Mouse (Mus musculus) liver, postnatal 0 days (tissue): ENCODE measurements around the gene Ptprr. TPM values are rescaled to one million over a fixed set of nuclear protein-coding genes. Genes with fewer than 3 reads are reported as not detected.

Experiments
- ATAC-seq: fragments of 200-750 bp; cut with Nextera tagmentation; 2 replicates; pipeline ENCODE4 v1.8.0; 2017; ENCODE audit warnings: mild to moderate bottlenecking, moderate library complexity
- DNase-seq: peaks from one replicate; pipeline ENCODE4 v3.0.0-alpha.2; 2016
- H3K27ac ChIP-seq: fragments of 300-500 bp; sonication (generic); 2 replicates; pipeline ENCODE4 v1.5.1; 2014; ENCODE audit warnings: antibody characterized with exemption, moderate library complexity, mild to moderate bottlenecking, low read depth
- H3K27me3 ChIP-seq: fragments of 300-500 bp; sonication (generic); 2 replicates; pipeline ENCODE4 v1.6.1; 2014; ENCODE audit warnings: low read length, control low read depth, mixed read lengths; ENCODE audit not compliant: insufficient read depth
- H3K36me3 ChIP-seq: fragments of 300-500 bp; sonication (generic); replicated peaks from 2 replicates; pipeline ENCODE4 v1.6.1; 2014; ENCODE audit warnings: mild to moderate bottlenecking, control low read depth, low read length, moderate library complexity, mixed read lengths; ENCODE audit not compliant: insufficient read depth
- H3K4me1 ChIP-seq: fragments of 300-500 bp; sonication (generic); 2 replicates; pipeline ENCODE4 v1.6.1; 2014; ENCODE audit warnings: antibody characterized with exemption, mild to moderate bottlenecking, control low read depth; ENCODE audit not compliant: insufficient read depth
- H3K4me2 ChIP-seq: fragments of 300-500 bp; sonication (generic); 2 replicates; pipeline ENCODE4 v1.6.1; 2014; ENCODE audit warnings: low read depth, mild to moderate bottlenecking, low read length, moderate library complexity, mixed read lengths
- H3K4me3 ChIP-seq: fragments of 300-500 bp; sonication (generic); 2 replicates; pipeline ENCODE4 v1.5.1; 2014; ENCODE audit warnings: low read depth, low read length
- H3K9ac ChIP-seq: fragments of 300-500 bp; sonication (generic); replicated peaks from 2 replicates; pipeline ENCODE4 v1.6.1; 2014; ENCODE audit warnings: mild to moderate bottlenecking, moderate library complexity
- H3K9me3 ChIP-seq: fragments of 300-500 bp; sonication (generic); 2 replicates; pipeline ENCODE4 v1.6.1; 2016; ENCODE audit warnings: mild to moderate bottlenecking, control low read depth, low read length, mixed read lengths
- CTCF ChIP-seq: sonication (generic); IDR thresholded peaks from 2 replicates; pipeline ENCODE4 v1.5.1; 2016; ENCODE audit warnings: antibody characterized with exemption, low read depth
- EP300 ChIP-seq: IDR thresholded peaks from 2 replicates; pipeline ENCODE4 v1.6.1; 2016; ENCODE audit warnings: antibody characterized with exemption, low read depth, mild to moderate bottlenecking
- WGBS: fragments of 180-500 bp; shearing (Covaris S2); extraction: QIAGEN DNeasy Blood & Tissue Kit; methylation state at CpG from one replicate; pipeline ENCODE4 v1.1.7; 2014; ENCODE audit not compliant: insufficient replicate concordance; 5-methylcytosine and 5-hydroxymethylcytosine counted together
- polyA plus RNA-seq: library from polyadenylated mRNA; unstranded; fragments of >200 nt; fragmentation: Nextera tagmentation; extraction: Ambion mirVana; gene quantifications from 2 replicates; pipeline ENCODE4 v1.2.1, GENCODE M21; 2015

Gene Ptprr
- polyA plus RNA-seq, 1 experiment from 2014 or later = 0.35 TPM

DNA sequence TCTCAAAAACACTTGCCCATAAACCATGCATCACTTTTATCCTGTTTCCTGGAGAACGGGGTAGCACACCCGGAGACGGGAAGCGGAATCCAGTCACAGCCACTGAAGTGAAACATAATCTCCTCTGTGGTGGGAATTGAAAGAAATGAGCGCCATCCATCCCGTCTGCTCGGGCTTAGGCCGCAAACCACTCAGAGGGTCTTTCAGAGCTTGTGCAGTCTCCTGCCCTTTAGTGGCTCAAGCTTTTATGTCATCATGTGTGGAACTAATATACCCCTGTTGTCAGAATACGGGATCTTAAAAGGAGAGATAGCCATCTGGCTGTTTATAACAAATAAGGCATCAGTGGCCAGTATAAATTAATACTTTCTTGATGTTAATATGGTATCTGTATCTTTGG, 128.1 kb downstream of the Ptprr start:
- ATAC-seq = no peak
- H3K36me3 ChIP-seq = no peaks in the 10 kb centered on the region

DNA sequence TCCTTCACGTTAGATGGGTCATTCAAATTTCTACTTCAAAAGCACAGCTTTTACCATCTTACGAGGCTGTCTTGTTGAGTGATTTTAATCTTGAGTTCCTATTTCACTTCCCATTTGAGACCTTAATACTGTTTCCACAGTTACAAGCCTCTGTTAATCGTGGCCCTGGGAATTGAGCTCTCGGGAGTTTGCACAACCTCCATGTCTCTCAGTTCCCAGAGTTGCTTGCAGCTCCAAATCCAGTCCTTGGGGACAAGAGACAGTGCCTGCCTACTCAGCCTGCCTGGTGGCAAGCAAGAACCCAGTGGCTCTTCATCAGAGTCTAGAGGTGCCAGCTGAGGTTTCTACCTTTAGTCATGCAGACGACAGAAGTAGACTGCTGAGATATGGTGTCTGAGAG, 136.7 kb downstream of the Ptprr start:
- WGBS = 74% methylated on average over 5 of the region's 5 CpGs
- Histone ChIP-seq H3K36me3 (no peaks in the 10 kb centered on the region), H3K9me3 (peaks cover 6% of the 10 kb centered on the region; the same call in 1 of the 2 replicates), H3K9ac (no peak overlapping the region), H3K27ac (no peak overlapping the region), H3K4me3 (no peak overlapping the region), H3K4me1 (no peaks in the 10 kb centered on the region), H3K27me3 (no peaks in the 10 kb centered on the region), H3K4me2 (no peak overlapping the region)
- no peak for DNase-seq
- TF ChIP-seq EP300 (no peak), CTCF (no peak)
- ATAC-seq = no peak

More for the DNA sequence above, 128.1 kb downstream of the Ptprr start:
- TF ChIP-seq EP300 (no peak), CTCF (no peak)
- Histone ChIP-seq H3K9me3 (no peaks in the 10 kb centered on the region), H3K27me3 (no peaks in the 10 kb centered on the region), H3K4me3 (no peak overlapping the region), H3K27ac (no peak overlapping the region), H3K4me2 (no peak overlapping the region), H3K4me1 (no peaks in the 10 kb centered on the region), H3K9ac (no peak overlapping the region)
- no peak for DNase-seq
- WGBS = 84% methylated on average over 9 of the region's 9 CpGs

DNA sequence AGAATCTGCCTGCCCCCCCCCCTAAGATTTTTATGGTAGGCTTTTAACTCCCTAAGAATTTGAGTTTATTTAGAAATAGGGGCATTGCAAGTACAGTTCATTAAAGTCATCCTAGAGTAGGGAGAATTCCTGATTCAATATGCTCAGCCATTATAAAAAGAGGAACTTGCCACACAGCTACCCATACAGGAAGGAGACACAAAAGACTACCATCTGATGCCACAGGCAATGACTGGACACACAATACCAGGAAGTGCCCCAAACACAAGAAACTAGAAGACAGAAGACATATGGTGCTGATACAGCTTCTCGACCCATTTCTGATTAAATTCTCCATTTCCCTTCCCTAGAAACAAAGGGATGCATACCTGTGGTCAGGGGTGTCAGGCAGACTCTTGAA, 138.7 kb downstream of the Ptprr start:
- no peaks in the 10 kb centered on the region for H3K27me3 ChIP-seq

DNA sequence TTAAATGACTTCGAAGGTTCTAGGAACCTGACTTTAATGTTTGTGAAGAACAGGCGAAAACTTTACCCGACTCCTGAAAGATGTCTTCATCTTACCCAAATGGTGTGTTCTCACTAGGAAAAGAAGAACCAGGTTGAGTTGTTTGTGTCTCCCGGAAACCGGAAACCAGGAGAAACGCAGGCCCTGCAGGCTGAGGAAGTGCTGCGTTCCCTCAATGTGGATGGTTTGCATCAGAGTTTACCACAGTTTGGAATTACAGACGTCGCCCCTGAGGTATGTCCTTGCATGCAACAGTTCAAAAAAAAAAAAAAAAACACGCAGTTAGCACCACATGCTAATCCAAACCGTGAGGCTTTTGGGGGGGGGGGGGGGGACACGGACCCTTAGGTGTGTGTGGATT, 144.3 kb downstream of the Ptprr start:
- no peak for ATAC-seq
- WGBS = 67% methylated on average over 10 of the region's 12 CpGs

More for the DNA sequence above, 138.7 kb downstream of the Ptprr start:
- Histone ChIP-seq H3K4me2 (no peak overlapping the region), H3K4me3 (no peak overlapping the region), H3K9ac (no peak overlapping the region), H3K4me1 (no peaks in the 10 kb centered on the region), H3K9me3 (peaks cover 6% of the 10 kb centered on the region; the same call in 1 of the 2 replicates), H3K27ac (no peak overlapping the region), H3K36me3 (no peaks in the 10 kb centered on the region)
- TF ChIP-seq CTCF (no peak), EP300 (no peak)
- no peak for ATAC-seq
- WGBS = 43% methylated on average over 1 of the region's 1 CpGs
- DNase-seq = no peak

DNA sequence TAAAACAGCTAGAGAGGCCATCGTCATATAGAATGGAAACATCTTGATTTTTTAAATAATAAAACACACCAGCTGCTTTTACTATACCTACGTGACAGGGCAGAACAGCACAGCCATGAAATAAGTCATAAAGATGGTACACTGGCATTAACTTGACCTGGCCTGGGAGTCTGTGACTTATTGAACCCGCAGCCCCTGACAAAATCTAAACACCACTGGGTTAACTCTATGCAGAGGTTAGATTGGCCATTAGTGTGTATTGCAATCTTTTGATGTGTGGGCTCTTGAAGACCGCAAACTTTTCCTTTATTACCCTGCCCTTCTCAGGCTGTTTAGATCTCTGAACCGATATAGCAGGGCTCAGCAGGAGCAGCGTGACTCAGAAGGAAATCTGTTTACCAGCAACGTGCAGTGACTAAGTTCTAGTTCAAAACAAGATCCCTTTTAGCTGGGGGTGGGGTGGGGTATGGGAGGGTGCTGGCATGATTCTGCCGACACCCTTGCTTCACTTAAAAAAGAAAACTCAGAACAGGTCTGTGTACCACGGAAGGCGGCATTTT, 157.4 kb downstream of the Ptprr start:
- WGBS = 39% methylated on average over 10 of the region's 10 CpGs
- H3K36me3 ChIP-seq = no peaks in the 10 kb centered on the region
- no peak for DNase-seq
- 0 out of 2 replicates have a peak, but pooled peaks cover 4% of the 10 kb centered on the region for H3K4me1 ChIP-seq
- H3K27me3 ChIP-seq = no peaks in the 10 kb centered on the region
- no peak for ATAC-seq
- no peak overlapping the region for H3K9ac ChIP-seq
- TF ChIP-seq CTCF (no peak), EP300 (no peak)
- H3K4me3 ChIP-seq = no peak overlapping the region
- no peak overlapping the region for H3K4me2 ChIP-seq
- no peaks in the 10 kb centered on the region for H3K9me3 ChIP-seq
- H3K27ac ChIP-seq = no peak overlapping the region

More for the DNA sequence above, 144.3 kb downstream of the Ptprr start:
- no peak for DNase-seq
- Histone ChIP-seq H3K4me3 (no peak overlapping the region), H3K4me2 (no peak overlapping the region), H3K9ac (no peak overlapping the region), H3K9me3 (no peaks in the 10 kb centered on the region), H3K27ac (no peak overlapping the region), H3K36me3 (no peaks in the 10 kb centered on the region), H3K27me3 (no peaks in the 10 kb centered on the region), H3K4me1 (no peaks in the 10 kb centered on the region)
- TF ChIP-seq CTCF (no peak), EP300 (no peak)

DNA sequence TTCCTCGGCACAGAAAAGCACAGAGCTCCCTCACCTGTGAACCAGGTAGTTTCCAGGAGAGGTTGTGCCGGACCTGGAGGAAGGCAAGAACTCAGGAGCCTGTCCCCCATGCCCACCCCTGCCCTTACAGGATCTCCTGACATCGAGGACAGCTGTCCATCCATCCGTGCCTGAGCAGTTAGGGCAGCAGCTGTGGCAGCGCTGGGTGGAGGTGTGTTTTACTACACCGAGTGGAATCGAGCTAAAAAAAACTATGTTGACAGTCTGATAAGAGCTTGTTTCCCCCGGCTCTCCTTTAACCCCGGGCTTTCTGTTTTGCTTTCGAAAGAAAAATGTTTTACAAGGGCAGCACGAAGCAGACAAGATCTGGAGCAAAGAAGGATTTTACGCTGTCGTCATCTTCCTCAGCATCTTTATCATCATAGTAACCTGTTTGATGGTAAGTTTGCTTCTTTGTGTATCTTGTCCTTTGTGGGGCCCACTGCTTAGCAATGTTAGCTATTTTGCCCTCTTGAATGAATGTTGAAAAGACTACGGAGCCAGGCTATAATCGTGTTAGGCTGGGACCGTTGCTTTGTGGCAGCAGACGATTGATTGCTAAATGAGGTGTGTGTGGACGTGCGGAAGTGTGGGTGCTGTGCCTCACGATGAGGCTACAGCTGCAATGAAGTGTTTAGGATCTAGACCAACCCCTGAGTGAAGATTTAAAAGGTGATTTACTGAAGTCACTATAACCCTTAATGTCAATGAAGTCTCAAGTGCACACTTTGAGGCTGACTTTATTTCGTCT, 159.6 kb downstream of the Ptprr start:
- WGBS = 21% methylated on average over 21 of the region's 21 CpGs
- H3K4me2 ChIP-seq = peak overlapping the region; percentile 64
- H3K4me1 ChIP-seq = 0 out of 2 replicates have a peak, but pooled peaks cover 4% of the 10 kb centered on the region
- no peak for ATAC-seq
- H3K27ac ChIP-seq = no peak overlapping the region
- no peaks in the 10 kb centered on the region for H3K9me3 ChIP-seq
- 0 out of 2 replicates have a peak overlapping the region, but pooled peaks have one; percentile 30 for H3K9ac ChIP-seq
- H3K27me3 ChIP-seq = no peaks in the 10 kb centered on the region
- peak overlapping the region; percentile 29 for H3K4me3 ChIP-seq
- no peak for TF ChIP-seq CTCF
- TF ChIP-seq EP300 = no peak
- no peaks in the 10 kb centered on the region for H3K36me3 ChIP-seq
- no peak for DNase-seq
